Mouse (Mus musculus) G1E-ER4 (cell line): ENCODE measurements around the gene Hmox2. TPM values are rescaled to one million over a fixed set of nuclear protein-coding genes. Genes with fewer than 3 reads are reported as not detected.

Source experiments
- GATA1 ChIP-seq: IDR thresholded peaks from one replicate; pipeline ENCODE4 v1.8.0; 2012; ENCODE audit warnings: low read length, inconsistent platforms
- polyA plus RNA-seq: library from polyadenylated mRNA; stranded (reverse); fragments of >175 nt; gene quantifications from 2 replicates; pipeline ENCODE4 v1.2.3, GENCODE M21; 2012

The Hmox2 gene
- polyA plus RNA-seq, 1 experiment, result 1.5 TPM

GRCm38 (mm10) chr16:4722128-4722914 lies 3.8 kb upstream of the Hmox2 start:
- no peak for TF ChIP-seq GATA1

GRCm38 (mm10) chr16:4722915-4723209 lies 3.3 kb upstream of the Hmox2 start:
- TF ChIP-seq GATA1, result no peak

DNA sequence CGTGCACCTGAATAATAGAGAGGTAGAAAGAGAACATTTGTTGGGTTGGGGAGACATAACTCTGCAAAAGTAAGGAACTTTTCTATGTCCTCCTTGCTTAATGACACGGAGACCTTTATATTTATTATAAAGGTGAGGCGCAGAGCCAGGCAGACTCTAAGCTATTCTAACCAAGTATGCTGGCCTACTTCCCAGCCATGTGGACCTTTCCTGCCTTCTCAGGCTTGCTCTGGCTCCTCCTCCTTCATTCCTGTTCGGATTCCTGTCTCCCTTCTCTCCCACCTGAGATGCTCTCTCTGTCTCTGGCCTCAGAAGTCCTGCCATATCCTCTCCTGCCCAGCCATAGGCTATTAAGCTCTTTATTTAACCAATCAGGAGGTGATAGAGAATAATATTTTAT lies 895 bp upstream of the Hmox2 start:
- no peak for TF ChIP-seq GATA1

DNA sequence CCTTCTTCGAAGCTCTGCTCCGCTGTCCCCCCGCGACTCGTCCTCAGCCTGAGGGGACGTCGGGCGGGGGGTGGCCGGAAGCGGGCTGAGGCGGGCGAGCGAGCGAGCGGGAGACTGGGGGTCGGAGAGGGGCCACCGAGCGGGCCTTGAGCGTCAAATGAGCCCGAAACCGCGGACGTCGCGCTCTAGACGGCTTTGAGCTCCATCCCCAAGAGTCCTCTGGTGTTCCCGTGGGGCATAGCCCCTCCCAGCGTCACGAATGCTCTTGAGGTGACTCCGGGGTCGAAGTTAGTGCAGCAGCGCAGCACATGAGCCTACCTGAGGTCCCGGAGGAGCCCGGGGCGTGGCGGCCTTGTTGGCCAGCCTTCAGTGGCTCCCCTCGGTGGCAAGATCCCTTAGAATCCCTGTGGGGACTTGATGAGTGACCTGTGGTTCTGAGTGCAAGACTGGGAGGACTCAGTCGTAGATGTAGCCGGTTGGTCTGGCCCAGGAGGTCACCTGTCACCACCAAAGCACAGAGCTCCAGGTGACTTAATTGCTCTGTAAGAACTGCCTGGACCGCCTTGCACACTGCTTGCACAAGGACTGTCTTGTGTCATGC lies 467 bp downstream of the Hmox2 start:
- TF ChIP-seq GATA1, result no peak

DNA sequence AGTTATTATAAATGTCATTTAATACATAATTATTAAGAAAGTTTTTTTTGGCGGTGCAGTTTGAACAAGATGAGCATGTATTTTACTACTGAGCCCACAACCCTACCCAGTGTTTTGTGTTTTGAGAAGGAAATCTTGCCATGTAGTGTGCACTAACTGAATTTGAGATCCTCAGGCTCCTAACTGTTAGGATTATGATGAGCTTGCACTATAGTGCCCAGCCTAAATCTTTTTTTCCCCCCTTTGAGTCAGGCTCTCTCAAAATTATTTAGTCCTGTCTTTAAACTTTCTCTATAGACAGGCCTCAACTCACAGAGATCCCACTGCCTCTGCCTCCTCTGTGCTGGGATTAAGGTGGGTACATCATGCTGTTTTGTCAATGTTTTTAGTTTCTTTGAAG lies 1.4 kb downstream of the Hmox2 start:
- no peak for TF ChIP-seq GATA1

GRCm38 (mm10) chr16:4727963-4728362 lies 1.8 kb downstream of the Hmox2 start:
- TF ChIP-seq GATA1, result no peak

GRCm38 (mm10) chr16:4730776-4731358 lies 4.7 kb downstream of the Hmox2 start:
- no peak for TF ChIP-seq GATA1

GRCm38 (mm10) chr16:4736262-4736661 lies 10.1 kb downstream of the Hmox2 start:
- TF ChIP-seq GATA1, result no peak

GRCm38 (mm10) chr16:4739994-4740393 lies 13.8 kb downstream of the Hmox2 start:
- TF ChIP-seq GATA1, result no peak

GRCm38 (mm10) chr16:4742186-4742585 lies 16.0 kb downstream of the Hmox2 start:
- TF ChIP-seq GATA1, result no peak

- no peak for TF ChIP-seq GATA1
These were observed 26.0 kb downstream of the Hmox2 start for GRCm38 (mm10) chr16:4752155-4752554.

GRCm38 (mm10) chr16:4754045-4754444 lies 27.9 kb downstream of the Hmox2 start:
- no peak for TF ChIP-seq GATA1

- TF ChIP-seq GATA1, result no peak
These were observed 36.3 kb downstream of the Hmox2 start for GRCm38 (mm10) chr16:4762437-4762836.

DNA sequence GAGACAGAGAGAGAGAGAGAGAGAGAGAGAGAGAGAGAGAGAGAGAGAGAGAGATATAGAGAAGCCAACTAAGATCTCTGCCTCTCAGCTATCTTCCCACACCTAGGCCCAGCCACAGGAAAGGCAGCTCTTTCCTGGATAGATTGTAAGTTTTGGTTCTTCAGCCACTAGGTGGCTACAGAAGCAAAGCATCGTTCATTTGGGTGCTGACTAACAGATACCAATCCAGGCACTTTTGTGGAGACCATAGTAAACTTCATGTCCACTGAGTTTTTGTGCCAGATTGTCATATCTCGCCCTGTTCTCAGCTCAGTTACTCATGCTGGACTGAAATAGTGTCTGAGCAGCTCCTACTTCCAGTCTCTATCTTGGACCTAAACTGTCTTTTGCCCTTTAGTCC lies 37.1 kb downstream of the Hmox2 start:
- TF ChIP-seq GATA1, result no peak

DNA sequence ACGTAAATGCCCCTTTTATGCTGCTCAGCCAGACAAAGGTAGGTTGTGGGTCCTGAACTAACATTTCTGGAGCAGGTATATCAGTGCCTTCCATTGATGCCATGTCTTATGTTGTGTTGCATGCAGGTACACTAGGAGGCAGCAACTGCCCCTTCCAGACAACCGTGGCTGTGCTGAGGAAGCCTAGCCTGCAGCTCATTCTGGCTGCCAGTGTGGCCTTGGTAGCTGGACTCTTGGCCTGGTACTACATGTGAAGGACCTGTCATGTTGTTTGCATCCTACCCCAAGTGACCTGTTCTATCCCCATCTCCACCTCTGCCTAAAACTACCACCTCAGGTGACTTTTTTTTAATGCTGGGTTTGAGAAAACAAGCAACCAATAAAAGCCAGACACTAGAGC lies 39.7 kb downstream of the Hmox2 start:
- TF ChIP-seq GATA1, result no peak

DNA sequence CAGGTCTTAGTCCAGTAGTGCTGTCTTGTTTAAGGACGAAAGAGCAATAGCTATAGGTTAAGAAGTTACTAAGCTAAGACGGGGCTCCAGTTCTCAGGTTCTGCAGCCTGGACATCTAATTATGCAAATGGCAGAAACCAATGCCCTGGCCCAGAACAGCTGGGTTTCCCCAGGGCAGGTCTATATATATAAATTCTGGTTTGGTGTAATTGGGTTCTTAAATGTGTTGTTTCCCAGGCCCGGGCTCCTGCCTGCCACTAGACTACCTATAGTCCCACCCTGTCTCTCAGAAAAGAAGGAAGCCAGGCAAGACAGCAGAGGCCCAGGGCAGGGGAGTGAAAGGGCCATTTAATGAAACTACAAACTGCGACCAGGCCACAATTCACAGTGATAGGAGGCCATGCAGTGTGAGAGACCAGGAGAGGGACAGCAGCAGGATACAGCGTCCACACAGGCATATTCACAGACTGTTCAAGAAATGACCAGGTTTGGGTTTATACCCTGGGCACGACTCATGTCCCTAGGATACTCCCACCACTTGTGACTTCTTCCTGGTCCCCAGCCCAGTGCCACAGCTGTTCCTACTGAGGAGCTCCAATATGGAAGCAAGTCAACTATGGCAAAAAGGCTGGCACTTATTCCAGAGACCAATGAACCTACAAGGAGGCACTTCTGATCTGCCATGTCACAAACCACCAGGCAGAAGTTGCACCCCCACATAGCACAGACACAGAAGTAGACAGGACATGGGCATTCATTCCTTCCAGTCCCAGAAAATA lies 41.0 kb downstream of the Hmox2 start:
- TF ChIP-seq GATA1, result no peak
